Mouse (Mus musculus) adrenal gland, postnatal 25 days (tissue): ENCODE results near the gene Ribc1. TPM values are rescaled to one million over a fixed set of nuclear protein-coding genes. Genes with fewer than 3 reads are reported as not detected.

ENCODE experiments used
- DNase-seq: peaks from one replicate; pipeline ENCODE4 v3.0.0; 2021; ENCODE audit warnings: mixed read lengths
- long read RNA-seq: library from polyadenylated mRNA; stranded (forward); transcript quantifications from one replicate; pipeline ENCODE4 v2.0.0, GENCODE M21; 2021
- total RNA-seq: library from RNA; stranded (reverse); gene quantifications from 2 replicates; pipeline ENCODE4 v1.2.3, GENCODE M21; 2021

Gene Ribc1
- total RNA-seq, result 1.2 and 1.9 TPM in 2 replicates
- long read RNA-seq, partial matches to known transcripts, result 0 of 2 reads
- long read RNA-seq, other reads (novel, unspliced or antisense), result 2 of 2 reads

DNA sequence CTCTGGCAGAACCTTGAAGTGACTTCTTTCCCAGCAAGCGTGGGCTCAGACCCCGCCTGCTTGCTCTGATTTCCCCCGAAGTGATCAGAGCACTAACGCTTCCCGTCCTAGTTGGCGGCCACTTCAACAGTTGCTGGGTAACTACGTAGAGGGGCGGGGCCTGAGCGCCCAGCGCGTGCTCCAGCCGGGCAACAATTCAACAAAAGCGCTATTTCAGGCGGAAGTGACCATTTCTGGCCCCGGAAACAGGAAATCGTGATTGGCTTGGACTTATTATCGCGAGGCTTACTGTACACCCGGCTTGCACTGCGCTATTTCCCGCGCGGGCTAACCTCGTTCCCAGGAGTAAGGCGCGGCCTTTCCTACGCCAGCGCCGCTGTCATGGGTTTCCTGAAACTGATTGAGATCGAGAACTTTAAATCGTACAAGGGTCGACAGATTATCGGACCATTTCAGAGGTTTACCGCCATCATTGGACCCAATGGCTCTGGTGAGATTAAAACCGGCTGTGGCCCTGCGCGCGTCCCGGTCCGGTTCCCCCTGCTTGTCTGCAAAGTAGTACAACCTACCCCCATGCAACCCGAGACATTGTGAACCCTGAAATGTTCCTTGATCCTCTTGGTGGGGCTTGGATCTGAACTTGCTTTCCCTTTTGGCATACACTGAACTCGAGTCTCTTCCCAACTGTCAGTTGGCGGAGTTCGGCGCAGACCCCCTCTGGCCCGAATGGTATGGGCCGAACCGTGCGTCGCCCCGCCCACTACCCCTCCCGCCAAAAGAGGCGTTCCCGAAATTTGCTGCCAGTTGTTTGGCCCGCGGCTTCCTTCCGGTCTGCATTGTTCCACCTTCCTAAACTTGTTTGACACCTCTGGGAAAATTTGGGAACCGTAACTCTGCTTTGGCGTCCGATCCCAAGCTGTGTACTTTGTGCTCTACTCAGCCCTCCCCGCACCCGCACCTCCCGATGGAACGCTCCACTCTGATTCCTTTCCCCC is at the start of gene Ribc1, which contains the start of gene Smc1a:
TSS of gene Ribc1 (minus strand) at position 145 of the 995 bp plus-strand sequence.
TSS of gene Smc1a (plus strand) at position 278 of the 995 bp plus-strand sequence.
- peak; percentile 79 for DNase-seq

DNA sequence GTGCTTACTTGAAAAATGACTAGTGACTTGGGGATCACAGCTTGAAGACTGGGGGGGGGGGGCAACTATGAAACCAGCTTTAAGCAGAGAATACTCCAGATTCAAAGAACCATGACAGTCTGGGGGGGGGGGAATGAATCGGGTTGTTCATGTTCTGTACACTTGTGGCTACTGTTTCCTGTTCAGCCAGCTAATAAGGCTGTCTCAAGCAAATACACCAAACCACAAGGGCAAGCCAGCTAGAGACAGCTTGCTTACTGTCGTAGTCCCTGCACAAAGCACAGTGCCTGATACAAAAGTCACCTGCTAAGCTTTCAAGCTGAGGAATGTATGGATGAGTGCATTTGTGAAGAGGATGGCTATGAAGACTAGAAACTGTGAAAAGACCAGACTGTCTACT is 49.6 kb upstream of the Ribc1 start:
- no peak for DNase-seq

GRCm38 (mm10) chrX:152054094-152054493 is 38.0 kb upstream of the Ribc1 start:
- no peak for DNase-seq

GRCm38 (mm10) chrX:152052546-152052945 is 36.5 kb upstream of the Ribc1 start:
- no peak for DNase-seq

DNA sequence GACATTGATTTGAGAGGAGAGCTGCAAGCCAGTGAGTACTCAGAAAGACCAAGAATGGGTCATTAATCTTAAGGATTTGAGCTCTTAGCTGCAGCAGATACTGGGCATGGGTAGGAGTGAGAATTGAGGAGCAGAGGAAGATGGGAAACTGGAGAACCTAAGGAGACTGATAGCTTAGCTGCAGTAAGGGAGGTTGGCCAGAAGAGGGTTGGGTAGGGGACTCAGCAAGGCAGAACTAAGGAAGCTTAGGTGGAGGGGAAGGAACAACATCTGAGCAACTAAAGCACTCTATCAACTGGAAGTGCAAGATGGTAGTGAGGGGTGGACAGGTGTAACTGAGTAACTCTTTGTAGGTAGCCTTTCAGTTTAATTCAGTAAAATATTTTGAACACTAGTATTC is 31.1 kb upstream of the Ribc1 start:
- DNase-seq, result no peak

GRCm38 (mm10) chrX:152039865-152040264 is 23.8 kb upstream of the Ribc1 start:
- DNase-seq, result no peak

DNA sequence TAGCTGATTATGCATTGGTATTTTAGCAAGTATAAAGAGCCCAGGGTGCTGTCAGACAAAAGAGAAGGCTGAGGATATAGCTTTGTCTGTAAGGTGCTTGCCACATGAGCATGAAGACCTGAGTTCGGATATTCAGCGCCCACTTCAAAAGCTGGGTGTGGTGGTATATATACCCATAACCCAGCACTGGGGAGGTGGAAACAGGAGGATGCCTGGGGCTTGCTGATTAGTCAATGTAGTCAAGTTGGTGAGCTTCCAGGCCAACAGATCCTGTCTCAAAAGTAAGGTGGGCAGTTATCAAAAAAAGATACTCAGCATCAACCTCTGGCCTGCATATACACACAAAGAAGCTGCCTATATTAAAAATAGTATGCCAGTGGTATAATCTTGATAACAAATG is 3.2 kb upstream of the Ribc1 start:
- DNase-seq, result no peak

- DNase-seq, result no peak
These were observed 1.1 kb upstream of the Ribc1 start for GRCm38 (mm10) chrX:152017186-152017585.

- DNase-seq, result no peak
These were observed 344 bp downstream of the Ribc1 start for GRCm38 (mm10) chrX:152015752-152016150.

DNA sequence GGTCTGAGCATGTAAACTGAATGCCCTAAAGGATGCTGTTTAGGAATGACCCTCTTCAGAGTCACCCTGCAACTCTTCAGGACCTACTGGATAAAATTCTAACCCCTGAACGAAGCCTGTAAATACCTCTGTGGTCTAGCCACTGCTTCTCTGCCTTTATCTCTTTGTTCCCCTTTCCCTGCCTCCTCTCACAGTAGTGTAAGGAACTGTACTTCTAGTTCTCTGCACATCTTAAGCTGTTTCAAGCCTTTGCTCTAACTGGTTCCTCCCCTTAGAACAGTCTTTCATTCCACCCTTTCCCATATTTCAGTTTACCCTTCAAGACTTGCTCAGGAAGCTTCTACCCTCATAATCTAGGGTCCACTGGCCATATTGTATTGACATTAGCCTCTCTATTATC is 8.2 kb downstream of the Ribc1 start:
- DNase-seq, result no peak

DNA sequence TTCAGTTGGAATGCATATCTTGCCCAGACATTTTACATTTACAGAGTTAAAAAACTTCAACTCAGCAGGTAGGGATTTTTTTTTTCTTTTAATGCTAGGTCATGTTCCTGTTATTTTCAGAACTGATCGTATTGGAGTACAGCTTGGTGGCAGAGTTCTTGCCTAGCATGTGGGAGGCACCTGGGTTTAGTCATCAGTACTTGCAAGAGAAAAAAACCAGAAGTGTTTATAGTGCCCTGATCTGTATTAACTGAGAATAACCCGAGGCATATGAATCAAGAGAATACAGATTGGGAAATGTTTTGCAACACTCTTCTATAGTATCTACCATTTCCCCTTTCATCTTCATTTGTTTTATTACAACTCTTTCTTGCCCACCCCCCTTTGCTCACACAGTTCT is 13.2 kb downstream of the Ribc1 start:
- DNase-seq, result no peak

GRCm38 (mm10) chrX:152001737-152002710 is 14.1 kb downstream of the Ribc1 start, which contains the start of gene Hsd17b10:
Gene Hsd17b10, plus strand, starts transcription at chrX:152001845.
- DNase-seq, result peak; percentile 89

DNA sequence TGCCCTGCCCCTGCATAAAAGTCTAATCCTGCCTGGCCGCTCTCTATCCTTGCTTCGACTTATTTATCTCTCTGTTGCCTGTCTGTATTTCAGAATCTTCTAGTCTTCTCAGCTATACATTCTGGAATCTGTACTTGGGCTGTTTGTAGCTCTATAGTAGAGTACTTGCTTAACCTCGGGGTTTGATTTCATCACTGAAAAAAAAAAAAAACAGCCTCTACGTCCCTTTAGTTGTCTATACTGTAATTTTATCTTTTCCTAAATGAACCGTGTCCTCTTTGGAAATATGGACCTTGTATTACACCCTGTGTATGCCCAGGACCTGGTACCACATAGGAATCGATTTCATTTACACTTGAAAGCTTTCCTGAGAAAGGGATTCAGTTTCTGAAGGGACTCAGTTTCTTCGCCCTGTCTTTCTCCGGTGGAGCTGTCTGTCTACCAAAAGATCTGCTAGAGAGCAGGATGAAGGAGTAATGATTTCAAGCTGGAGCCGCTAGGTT is 14.9 kb downstream of the Ribc1 start:
- no peak for DNase-seq

GRCm38 (mm10) chrX:151999006-151999710 is 16.9 kb downstream of the Ribc1 start:
- DNase-seq, result no peak

Other genes with a start within 250 kb of the Ribc1 start
- 220 and 240 TPM in 2 replicates for gene Huwe1, start 215.5 kb downstream of the Ribc1 start, total RNA-seq
- gene Hsd17b10, start 14.4 kb downstream of the Ribc1 start, total RNA-seq, result 159 and 177 TPM in 2 replicates
- gene Smc1a, start 133 bp upstream of the Ribc1 start, total RNA-seq, result 68.7 and 85.0 TPM in 2 replicates
- gene Iqsec2, start 128.0 kb upstream of the Ribc1 start, total RNA-seq, result 27.6 and 32.0 TPM in 2 replicates
- gene Kdm5c, start 216.7 kb upstream of the Ribc1 start, total RNA-seq, result 94.1 and 127 TPM in 2 replicates